Mouse (Mus musculus) olfactory bulb, adult 2 months (tissue): ENCODE results near the gene Lipe. TPM values are rescaled to one million over a fixed set of nuclear protein-coding genes. Genes with fewer than 3 reads are reported as not detected.
"Not testable (repeated sequence)": the region's sequence is repeated elsewhere in the genome, so short reads cannot be mapped to it uniquely, and the experiment has no call there.

Experiments
- H3K27ac ChIP-seq: fragments of 200-500 bp; 2 replicates; pipeline ENCODE4 v1.5.1; 2012; ENCODE audit warnings: low read depth, low read length; ENCODE audit not compliant: insufficient read depth
- H3K4me1 ChIP-seq: fragments of 200-500 bp; 2 replicates; pipeline ENCODE4 v1.6.1; 2012; ENCODE audit warnings: low read length; ENCODE audit not compliant: control insufficient read depth, insufficient read depth
- H3K4me3 ChIP-seq: fragments of 200-500 bp; 2 replicates; pipeline ENCODE4 v1.5.1; 2012; ENCODE audit warnings: mild to moderate bottlenecking, low read depth, low read length, moderate library complexity; ENCODE audit not compliant: insufficient read depth
- CTCF ChIP-seq: fragments of 200-500 bp; IDR thresholded peaks from 2 replicates; pipeline ENCODE4 v1.5.1; 2012; ENCODE audit warnings: low read depth, mild to moderate bottlenecking, low read length, moderate library complexity; ENCODE audit not compliant: insufficient read depth
- POLR2A ChIP-seq: fragments of 200-500 bp; IDR thresholded peaks from 2 replicates; pipeline ENCODE4 v1.6.1; 2012; ENCODE audit warnings: mild to moderate bottlenecking, low read depth, low read length, moderate library complexity; ENCODE audit not compliant: insufficient read depth
- WGBS: fragments of 180-500 bp; shearing (Covaris S2); methylation state at CpG from one replicate; pipeline ENCODE4 v1.1.7; 2018; 5-methylcytosine and 5-hydroxymethylcytosine counted together
- polyA plus RNA-seq: library from polyadenylated mRNA; stranded (reverse); fragments of >200 nt; gene quantifications from 2 replicates; pipeline ENCODE4 v1.2.4, GENCODE M21; 2012; ENCODE audit warnings: low replicate concordance; ENCODE audit not compliant: missing spikeins, insufficient read depth, insufficient read length

The Lipe gene
- polyA plus RNA-seq, 1 experiment, result not detected

DNA sequence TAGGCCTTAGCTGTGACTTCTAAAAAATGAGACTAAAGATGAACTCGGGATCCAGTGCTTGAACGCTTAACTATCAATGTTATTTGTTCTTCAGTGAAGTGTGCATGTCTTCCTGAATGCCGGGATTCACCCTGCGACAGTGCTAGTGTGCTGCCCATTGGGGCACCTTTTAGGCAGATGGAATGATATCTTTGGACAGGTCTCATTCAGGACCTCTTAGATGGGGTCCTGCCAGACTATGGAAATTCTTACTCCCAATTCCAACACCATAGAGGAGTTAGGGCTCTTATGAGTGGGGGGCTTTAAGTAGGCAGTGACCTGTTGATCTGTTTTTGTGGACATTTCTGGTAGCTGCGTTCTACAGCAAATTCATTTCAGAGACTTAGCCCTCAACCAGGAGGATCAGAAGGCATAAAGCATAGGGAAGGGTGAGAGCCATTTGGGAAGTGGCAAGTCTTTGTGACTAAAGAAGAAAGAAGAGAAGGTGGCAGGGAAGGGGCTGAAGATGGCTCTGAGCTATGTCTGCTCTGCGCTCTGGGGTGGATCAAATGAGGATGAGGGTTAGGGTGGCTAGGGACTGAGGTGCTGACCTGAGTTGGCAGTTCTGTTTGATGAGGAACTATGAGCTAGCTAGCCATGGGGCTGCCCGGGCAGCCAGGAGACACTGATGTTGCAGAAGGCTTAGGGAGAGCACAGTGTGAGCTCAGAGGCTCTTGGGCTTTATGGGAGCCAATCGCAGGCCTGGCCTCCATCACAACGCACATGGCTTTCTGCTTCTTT, 35.5 kb upstream of the Lipe start:
- TF ChIP-seq CTCF (no peak), POLR2A (no peak)
- Histone ChIP-seq H3K4me1 (peaks cover 9% of the 10 kb centered on the region; the same call in 1 of the 2 replicates), H3K27ac (peak overlapping the region; percentile 26; the same call in 1 of the 2 replicates), H3K4me3 (no peak overlapping the region)
- WGBS, result 89% methylated on average over 9 of the region's 9 CpGs

DNA sequence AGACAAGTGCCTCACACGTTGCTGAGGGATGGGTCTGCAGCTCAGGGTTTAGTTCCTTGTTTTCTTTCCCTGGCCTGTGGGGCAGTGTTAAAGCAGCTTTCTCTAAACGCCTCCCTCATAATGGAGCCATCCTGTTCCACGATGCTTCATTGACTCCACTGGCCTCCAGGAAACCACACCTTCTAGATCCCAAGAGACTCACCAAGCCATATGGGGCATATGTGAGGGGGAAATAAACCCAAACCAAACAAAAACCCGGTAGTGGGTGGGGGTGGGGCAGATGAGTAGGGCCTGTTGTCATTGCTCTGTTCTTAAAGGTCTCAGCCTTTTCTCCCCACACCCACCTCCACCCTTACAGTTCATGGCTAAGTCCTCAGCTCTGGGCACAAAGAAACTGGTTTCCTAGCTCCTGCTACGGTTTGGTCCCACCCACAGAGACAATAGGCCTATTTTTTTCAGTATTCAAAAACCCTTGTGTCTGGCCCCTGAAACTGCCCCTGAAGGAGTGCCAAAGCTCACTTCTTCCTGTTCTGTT, 34.6 kb upstream of the Lipe start:
- WGBS, result 30% methylated on average over 5 of the region's 5 CpGs
- no peak overlapping the region for H3K4me3 ChIP-seq
- peaks cover 9% of the 10 kb centered on the region; the same call in 1 of the 2 replicates for H3K4me1 ChIP-seq
- TF ChIP-seq CTCF (no peak), POLR2A (no peak)
- no peak overlapping the region; the same call in 1 of the 2 replicates for H3K27ac ChIP-seq

DNA sequence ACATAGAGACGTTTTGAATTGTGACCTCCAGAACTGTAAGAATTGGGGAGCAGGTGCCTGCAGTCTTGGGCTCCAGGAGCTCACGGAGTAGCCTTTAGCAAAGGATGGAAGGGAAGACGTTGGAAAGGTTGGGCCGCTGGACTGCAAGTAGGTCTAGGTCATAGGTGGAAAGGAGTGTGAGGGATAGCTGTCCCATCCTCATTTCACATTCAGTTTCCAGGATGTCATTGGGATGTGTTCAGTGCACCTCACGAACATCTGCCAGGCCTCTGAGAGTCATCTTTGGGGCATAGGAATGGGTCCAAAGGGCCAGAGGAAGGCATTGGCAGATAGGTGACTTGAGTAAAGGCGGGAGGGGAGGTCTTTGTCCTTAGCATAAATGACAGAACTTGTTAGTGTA, 33.9 kb upstream of the Lipe start:
- WGBS, result 93% methylated on average over 6 of the region's 6 CpGs
- TF ChIP-seq CTCF (no peak), POLR2A (no peak)
- no peak overlapping the region for H3K4me3 ChIP-seq
- H3K4me1 ChIP-seq, result peaks cover 9% of the 10 kb centered on the region; the same call in 1 of the 2 replicates
- no peak overlapping the region for H3K27ac ChIP-seq

DNA sequence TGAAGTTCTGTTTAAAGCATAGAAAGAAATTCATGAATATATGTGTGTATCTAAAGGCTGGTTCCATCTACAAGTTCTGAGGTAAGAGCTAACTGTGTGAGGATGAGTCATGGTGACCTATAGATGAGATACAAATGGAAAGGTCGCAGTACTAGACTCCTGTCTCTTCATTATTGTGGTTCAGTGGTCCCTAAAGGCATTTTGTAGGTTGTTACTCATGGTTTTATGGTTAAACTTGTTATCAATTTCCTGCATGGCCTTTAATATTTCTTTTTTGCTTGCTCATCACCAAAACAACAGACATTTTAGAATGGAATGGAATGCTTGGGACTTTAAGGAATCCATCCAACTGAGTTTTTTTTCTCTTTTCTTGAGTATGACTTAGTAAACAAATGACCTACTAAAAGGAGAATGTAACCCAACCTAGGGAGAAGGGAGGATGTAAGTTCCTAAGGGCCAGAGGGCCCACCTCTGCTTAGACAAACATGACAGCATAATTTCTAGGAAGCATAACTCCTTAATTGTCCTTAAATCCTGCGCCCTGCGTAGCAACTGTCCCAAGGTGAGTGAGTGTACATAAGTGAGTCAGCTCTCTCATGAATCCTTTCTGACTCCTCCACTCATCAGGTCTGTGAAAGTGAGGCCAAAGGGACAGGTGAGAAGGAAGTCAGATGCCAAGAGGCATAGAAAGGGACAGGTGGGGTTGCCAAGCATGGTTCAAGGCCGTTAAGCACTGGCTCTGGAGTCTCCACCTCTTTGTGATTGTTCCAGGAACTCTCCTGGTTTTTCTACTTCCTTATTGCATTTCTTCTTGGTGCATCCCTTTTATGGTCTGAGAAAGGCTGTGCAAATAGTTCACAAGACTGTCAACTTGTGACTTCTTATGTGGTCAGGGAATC, 31.6 kb upstream of the Lipe start:
- Histone ChIP-seq H3K4me3 (no peak overlapping the region), H3K4me1 (peaks cover 9% of the 10 kb centered on the region; the same call in 1 of the 2 replicates), H3K27ac (no peak overlapping the region)
- TF ChIP-seq CTCF (no peak), POLR2A (no peak)
- WGBS, result 85% methylated on average over 4 of the region's 4 CpGs

DNA sequence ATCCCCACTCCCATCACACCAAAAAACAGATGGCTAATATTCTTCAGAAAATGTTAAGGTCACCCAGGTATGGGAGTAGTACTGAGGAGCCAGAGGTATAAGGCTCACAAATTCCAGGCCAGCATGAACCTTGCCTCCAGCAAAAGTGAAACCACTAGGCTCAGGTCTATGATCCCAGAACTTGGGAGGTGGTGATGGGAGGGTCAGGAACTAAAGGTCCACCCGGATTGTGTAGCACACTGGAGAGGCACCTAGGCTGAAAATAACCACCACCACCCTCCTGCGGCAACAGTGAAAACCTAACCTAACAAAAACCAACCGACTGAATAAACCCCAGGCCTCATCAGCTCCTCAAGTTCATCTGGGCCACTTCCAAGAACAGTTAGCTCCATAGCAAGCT, 29.8 kb upstream of the Lipe start:
- TF ChIP-seq POLR2A, result no peak
- TF ChIP-seq CTCF, result no peak
- WGBS, result 75% methylated on average over 3 of the region's 3 CpGs
- peaks cover 6% of the 10 kb centered on the region; the same call in 1 of the 2 replicates for H3K4me1 ChIP-seq
- H3K4me3 ChIP-seq, result no peak overlapping the region
- no peak overlapping the region for H3K27ac ChIP-seq

DNA sequence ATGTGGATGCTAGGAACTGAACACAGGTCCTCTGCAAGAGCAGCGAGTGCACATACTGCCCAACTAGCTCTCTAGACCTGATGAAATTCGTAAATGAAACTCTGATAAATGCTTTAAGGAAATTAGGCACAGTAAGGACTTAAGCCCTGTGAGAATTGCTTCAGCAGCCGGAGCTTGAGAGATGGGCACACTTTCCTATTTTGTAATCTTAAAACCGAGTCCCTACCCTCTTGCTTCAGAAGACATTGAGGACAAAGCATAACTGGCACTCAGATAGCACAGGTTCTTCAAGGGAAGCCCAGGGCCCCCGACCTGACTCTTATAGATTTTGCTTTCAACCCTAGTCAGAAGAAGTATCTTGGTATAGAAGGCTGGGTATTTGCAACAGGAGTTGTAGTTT, 28.6 kb upstream of the Lipe start:
- WGBS, result 87% methylated on average over 5 of the region's 5 CpGs
- no peak overlapping the region for H3K27ac ChIP-seq
- H3K4me1 ChIP-seq, result peaks cover 8% of the 10 kb centered on the region; the same call in 1 of the 2 replicates
- TF ChIP-seq POLR2A, result no peak
- TF ChIP-seq CTCF, result no peak
- H3K4me3 ChIP-seq, result no peak overlapping the region

DNA sequence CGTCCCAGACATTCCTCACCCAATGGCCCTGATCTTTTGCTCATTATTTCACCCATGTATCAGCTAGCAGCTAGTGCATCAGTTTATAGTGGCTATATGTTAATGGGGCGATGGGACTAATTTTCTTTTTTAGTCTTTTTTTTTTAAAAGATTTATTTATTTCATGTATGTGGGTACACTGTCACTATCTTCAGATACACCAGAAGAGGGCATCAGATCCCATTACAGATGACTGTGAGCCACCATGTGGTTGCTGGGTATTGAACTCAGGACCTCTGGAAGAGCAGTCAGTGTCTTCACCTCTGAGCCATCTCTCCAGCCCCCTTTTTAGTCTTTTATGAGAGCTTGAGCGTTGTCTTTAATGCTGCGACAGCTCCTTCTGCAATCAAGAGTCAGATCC, 27.9 kb upstream of the Lipe start:
- H3K27ac ChIP-seq, H3K4me3 ChIP-seq: not testable (repeated sequence)
- WGBS, result 97% methylated on average over 4 of the region's 4 CpGs
- peaks cover 13% of the 10 kb centered on the region; the same call in 1 of the 2 replicates for H3K4me1 ChIP-seq

DNA sequence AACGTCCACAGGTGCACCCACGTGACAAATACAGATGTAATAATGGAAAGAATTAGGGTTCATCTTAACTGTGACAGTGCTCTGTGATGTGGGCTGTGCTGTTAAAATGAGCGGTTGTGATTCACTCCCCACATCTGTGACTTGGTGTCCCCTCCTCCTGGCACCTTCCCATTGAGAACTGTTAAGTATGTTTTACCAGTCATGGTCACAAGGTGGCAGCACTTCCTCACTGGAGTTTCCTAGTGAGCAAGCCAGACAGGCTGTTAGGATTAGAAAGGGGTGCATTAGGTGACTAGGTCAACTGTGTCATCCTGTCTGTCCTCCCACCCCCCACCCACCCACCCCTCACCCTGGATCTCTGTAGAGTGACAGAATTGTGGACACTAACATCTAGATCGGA, 25.9 kb upstream of the Lipe start:
- WGBS, result 30% methylated on average over 4 of the region's 4 CpGs
- TF ChIP-seq POLR2A (no peak), CTCF (no peak)
- no peak overlapping the region for H3K27ac ChIP-seq
- no peak overlapping the region for H3K4me3 ChIP-seq
- peaks cover 13% of the 10 kb centered on the region; the same call in 1 of the 2 replicates for H3K4me1 ChIP-seq
